Mouse (Mus musculus) right cerebral cortex, adult 18-20 months (tissue): ENCODE measurements around the gene Dbndd2.

Source experiments
- DNase-seq: peaks from one replicate; pipeline ENCODE4 v3.0.0; 2022; ENCODE audit warnings: mixed read lengths

The Dbndd2 gene

DNA sequence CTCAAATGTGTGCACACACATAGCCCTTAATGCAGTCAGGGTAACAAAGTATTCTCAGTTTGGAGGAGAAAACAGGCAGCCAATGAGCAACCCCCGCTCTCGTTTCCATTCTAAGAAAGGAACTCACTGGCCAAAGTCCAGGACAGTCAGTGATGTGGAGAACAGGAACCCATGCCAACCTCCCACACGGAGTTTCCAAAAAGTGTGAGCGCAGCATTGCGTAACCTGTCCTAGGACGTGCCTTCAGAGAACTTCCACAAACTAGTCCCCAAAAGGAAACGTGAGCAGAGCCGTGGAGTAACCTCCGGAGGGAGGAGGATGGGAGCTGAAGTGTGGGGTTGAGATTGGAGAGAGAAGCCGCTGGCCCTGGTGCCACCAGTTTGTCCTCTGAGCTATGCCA, 31.1 kb upstream of the Dbndd2 start:
- peak; percentile 91 for DNase-seq

DNA sequence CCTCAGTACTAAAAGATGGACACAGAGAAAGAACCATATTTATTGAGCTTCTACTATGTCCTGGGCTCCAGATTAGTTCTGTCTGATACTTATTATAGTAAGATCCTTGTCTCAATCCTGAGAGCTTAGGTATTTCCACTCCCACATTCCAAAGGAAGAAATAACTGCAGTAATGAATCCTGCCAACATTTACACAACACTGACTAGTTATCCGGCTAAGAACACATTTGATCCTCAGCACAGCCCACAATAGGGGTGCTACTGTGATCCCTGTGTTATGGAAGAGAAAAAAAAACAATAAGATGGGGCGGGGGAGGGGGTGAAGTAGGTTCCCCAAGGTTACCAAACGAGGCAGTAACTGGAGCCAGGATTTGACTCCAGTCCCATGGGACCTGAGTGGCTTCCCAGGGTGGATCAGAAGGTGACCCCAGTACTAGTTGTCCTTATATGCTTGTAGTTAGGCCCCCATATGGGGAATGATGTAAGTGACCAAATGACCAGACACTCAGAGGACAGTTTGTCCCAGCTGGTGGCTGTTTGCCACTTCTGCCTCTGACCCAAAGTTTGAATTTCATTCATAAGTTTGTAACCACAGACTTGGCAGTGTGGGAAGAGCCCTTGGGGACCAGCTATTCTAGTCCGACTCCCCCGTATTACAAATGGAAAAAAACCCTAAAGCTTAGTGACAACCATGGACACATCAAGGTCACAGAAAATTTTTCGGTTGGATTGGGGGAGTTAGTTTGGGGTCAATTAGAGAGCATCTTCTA, 30.3 kb upstream of the Dbndd2 start:
- DNase-seq = no peak

DNA sequence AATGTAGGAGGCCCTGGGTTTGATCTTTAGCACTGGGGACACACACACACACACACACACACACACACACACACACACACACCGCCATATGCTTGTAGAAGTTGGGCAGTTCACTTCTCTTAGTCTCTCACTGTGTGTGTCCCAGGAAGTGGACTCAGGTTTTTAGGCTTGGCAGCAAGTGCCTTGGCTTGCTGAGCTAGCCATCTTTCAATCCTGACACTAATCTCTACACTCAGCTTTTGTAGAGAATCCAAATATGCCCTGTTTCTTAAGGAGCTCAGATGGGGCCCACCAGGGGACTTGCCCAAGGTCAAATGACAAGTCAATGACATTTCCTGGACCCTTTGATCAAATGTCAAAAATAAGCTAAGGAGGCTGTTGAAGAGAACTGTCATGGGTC, 29.5 kb upstream of the Dbndd2 start:
- DNase-seq = no peak

DNA sequence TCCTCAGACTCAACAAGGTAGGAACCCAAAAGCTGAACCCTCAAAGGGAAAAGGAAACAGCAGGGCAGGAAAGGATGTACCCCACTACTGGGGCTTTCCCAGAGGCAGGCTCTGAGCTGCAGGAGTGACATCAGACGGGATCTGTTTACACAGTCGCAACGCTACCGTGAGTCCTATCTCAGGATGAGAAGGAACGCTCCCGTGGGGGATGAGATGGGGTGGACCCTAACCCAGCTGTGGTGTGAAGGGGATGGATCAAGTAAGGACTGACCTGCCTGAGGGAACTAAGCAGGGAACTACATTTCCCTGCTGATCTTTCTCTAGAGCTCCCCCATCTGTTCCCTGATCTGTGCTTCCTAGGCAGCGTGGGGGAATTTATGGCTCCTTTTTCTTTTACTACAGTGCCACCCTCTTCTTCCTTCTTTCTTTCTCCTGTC, 29.0 kb upstream of the Dbndd2 start, which contains the start of gene Sys1:
Gene Sys1 (plus strand): TSS at position 101 of the 437 bp plus-strand sequence.
- DNase-seq = peak; percentile 50

DNA sequence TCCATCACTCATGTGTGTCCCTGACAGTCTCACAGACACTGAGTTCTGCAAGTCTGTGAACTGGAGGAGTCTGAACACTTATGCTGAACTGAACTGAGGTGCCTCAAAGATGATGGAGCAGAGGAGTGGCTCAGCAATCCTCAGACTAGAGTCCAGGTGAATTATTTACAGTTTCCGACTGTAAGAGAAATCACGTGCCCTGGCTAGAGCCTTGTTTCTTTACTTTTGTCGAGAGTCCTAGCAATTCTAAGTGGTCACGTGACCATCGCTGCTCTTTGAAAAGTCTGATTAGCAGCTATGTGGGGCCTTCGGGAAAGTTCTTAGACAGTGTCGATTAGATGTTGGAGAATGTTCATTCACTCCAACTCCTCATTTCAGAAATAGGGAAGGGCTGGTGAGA, 28.0 kb upstream of the Dbndd2 start:
- no peak for DNase-seq

DNA sequence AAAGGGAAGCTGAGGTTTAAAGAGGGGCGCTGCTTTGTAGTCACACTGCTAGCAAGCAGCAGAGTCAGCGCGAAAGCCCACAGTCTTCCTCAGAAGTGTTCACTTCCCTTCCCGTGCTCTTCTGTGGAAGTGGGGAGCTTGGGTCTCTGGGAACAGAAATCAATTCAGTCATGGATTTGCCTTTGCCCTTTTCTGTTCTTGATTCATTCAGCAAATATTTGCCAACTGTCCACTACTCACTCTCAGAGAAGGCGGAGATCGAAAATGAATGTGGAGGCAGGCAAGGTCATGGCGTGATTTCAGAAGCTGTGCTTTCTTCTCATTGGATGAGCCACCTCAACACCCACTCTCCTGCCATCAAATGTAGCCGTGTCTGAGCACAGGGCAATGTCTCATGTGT, 27.4 kb upstream of the Dbndd2 start:
- DNase-seq = no peak

DNA sequence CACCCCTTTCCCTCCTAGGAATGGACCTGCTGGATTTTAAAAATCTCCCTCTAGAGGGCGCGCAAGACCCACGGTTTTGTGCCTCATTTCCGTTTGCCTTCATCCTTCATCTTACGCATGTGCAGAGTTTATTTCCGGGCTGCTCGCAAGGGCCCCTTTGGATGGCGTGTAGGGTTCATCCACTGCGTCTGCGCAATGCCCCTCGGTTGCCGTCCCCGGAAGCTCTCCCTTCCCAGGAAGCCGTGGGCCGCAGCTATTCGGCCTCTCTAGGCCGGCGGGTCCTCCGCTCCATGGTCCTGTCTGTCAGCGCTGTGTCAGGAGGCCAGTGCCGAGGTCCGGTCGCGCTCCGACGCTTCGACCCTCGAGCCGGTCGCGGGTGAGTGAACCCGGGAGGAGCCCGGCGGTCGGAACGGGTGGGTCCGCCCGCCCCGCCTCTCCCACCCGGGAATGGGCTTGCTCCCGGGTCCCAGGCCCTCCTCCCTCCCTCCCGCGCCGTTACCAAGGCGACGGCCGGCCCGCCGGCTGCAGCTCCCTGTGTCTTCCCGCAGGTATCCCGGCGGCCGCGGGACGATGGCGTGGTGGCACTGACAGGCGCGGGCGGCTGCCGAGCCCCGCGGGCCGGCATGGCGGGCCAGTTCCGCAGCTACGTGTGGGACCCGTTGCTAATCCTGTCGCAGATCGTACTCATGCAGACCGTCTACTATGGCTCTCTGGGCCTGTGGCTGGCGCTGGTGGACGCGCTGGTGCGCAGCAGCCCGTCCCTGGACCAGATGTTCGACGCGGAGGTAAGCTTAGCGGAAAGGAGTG, 25.0 kb upstream of the Dbndd2 start, which contains the start of gene Gm20458:
Gene Gm20458 (plus strand): TSS at position 223 of the 807 bp plus-strand sequence.
- peak; percentile 99 for DNase-seq

DNA sequence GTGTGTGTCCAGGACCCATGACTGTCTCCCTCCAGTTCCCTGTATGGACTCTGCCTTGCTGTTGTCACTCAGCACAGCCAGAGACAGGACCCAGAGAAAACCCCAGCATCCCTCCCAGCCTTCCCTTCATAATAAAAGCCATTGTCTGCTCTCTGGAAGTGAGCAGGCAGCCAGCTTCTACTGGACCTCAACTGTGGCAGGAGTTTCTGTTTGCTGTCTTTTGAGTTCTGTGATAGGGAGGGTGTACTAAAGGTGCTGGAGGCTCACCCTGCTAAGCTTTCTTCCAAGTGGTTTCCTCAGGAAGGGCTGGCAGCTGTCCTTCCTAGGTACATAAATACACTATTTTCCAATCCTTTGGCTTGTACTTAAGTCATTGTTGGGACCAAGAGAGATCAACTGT, 20.7 kb upstream of the Dbndd2 start:
- DNase-seq = no peak

DNA sequence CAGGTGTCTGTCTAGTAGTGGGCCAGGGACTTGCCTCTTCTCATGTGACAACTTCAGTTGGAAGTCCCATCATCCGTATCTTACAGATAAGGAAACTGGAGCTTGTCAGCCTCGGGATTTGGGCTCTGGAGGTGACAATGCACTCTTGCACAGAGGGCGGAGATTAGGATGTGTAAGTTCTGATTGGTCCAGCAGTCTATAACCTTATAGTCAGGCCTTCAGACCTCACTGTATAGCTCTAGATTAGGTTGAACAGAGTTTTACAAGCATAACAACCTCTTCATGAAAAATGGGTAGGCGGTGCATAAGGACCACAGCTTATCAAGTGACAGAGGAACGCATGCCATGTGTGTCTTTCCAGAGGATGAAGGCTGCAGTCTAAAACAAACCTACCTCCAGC, 19.1 kb upstream of the Dbndd2 start:
- DNase-seq = no peak

DNA sequence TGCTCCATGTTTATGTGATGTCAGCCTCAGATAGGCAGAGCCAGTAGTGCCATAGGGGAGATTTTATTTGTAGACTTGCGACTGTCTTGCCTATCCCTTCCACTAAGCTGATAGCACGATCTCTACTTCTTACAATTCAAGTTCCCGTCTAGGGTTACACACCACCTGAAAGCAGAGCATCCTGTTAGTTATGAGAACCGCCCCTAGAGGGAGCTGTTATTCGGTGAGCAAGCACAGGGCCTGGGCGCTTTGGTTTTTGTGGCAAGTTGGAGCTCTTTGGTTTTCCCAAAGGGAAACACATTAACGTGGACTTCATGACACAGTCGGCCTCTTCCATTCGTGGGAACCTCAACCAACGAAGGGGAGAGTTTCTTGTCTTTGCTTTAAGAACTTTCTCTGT, 15.7 kb upstream of the Dbndd2 start:
- peak; percentile 49 for DNase-seq

DNA sequence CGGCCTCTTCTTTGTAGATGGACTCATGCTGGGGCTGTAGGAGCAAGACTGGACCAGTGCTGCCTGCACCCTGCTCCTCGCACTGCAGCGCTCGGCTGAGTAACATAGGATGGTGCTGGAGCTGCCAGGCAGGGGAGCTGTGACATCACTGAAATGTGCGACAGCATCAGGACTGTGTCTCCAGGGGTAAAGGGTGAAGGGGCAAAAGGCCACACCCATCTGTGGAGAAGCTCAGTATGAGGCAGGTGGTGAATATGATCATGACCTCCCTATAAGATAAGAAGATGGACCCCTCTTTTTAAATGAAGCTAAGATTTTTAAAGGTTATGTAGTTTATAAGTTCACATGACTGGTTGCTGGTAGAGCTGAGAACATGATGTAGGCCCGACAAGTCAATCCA, 12.3 kb upstream of the Dbndd2 start, which contains the start of gene Trp53tg5:
Gene Trp53tg5 (minus strand): TSS at position 101 of the 400 bp plus-strand sequence.
- no peak for DNase-seq

DNA sequence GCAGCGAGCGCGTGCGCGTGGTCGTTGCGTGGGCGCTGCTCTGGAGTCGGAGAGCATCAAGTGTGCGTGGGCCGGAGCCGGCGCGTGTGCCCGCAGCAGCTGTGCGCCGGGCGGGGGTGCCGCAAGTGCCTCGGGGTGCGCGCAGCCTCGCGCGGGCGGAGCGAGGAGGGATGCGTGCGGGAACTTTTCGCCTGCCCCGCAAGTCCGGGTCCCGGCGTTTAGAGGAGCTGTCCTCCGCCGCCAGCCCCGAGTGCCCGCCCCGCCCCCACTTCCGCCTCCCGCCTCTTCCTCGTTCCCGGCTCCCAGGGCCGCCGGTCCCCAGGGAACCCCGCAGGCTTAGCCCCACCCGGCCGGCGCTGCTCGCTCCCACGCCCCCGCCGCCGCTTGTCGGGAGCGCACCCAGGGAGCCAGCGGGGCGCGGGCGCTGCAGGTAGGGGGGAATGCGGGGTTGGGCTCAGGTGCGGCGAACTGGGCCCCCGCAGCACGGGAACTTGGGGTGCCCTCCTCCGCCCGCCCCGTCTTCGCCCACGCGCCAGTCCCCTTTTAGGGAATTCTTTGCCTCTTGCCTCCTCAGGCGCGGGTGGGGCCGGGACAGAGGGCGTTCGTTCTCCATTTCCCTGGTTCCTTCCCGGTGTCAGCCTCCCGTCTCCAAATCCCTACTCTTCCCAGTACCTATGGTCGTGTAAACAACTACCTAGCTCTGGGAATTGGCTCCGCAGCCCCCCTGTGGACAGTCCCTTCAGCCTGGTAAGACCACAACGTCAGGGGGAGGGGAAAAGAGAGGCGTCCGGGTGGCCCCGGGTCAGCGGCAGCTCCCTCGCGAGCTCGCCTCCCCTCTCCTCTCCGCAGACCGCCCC, 580 bp downstream of the Dbndd2 start:
- peak; percentile 88 for DNase-seq

DNA sequence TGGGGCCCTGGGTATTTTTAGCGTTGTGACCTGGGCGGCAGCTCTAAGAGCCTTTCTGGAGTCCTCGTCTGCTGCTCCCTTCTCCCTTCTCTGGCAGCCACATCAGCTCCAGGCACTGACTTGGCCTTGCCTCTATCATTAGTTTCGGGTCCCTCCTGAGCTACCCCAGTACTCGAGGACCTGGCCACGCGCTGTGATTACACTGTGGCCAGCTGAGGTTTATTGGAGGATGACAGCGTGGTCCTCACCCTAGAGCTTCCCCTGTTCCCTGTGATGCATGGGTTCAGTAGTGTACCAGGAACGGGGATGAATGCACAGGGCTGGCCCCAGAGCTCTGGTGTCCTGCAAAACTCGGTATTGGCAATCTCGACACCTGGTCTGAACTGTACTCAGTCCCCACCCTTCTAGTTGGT, 1.2 kb downstream of the Dbndd2 start:
- no peak for DNase-seq

DNA sequence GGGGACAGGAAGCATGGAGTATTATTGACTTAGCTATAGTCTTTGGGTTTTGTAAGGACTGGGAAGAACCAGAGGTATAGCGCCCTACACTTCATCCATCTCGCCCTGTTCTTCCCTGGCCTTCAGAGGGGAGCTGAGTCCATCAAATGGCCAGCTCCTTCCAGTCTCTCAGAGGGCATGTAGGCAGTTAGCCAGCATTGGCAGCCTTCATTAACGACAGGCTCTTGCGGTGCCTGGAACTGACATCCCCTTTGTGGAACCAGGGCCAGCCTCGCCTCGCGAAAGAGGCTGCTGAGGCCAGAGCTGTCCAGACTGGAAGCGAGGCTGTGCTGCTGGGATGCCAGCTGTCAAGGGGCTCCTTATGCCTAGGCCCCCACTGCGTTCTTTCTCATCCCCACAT, 1.9 kb downstream of the Dbndd2 start:
- peak; percentile 73 for DNase-seq

DNA sequence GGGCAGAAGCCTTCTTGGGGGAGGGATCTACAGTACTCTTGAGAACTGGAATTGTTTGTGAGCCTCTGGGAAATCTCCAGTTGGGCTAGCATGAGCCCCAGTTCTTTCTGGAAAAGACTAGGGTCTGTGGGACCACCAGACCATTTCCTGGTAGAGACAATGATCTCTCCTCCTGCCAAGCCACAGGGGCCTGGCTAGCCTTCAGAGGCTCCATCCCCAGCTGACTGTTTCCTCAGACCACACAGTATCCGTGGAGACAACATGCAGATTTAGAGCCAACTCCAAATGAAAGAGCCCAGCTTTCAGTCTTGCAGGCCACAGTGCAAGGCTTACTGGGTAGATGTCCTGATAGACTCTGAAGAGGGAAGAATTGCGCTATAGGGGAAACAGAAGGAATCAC, 8.2 kb downstream of the Dbndd2 start:
- DNase-seq = peak; percentile 27

DNA sequence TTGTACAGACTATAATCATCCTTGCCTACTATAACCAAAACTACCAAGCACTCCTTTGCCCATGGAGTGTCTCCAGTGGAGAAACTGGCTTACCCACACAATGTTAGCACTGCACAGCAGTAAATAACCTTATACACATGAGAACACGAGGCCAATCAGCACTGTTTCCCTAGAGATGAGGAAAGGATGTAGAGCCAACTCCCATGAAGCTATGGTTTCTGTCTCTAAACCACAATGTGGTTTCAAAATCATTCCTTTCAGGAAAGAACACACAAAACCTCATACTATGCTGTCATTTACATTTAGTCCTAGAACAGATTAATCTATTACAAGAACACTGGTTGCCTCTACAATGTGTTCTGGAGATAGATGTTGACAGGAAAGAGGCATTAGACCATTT, 10.4 kb downstream of the Dbndd2 start:
- no peak for DNase-seq

DNA sequence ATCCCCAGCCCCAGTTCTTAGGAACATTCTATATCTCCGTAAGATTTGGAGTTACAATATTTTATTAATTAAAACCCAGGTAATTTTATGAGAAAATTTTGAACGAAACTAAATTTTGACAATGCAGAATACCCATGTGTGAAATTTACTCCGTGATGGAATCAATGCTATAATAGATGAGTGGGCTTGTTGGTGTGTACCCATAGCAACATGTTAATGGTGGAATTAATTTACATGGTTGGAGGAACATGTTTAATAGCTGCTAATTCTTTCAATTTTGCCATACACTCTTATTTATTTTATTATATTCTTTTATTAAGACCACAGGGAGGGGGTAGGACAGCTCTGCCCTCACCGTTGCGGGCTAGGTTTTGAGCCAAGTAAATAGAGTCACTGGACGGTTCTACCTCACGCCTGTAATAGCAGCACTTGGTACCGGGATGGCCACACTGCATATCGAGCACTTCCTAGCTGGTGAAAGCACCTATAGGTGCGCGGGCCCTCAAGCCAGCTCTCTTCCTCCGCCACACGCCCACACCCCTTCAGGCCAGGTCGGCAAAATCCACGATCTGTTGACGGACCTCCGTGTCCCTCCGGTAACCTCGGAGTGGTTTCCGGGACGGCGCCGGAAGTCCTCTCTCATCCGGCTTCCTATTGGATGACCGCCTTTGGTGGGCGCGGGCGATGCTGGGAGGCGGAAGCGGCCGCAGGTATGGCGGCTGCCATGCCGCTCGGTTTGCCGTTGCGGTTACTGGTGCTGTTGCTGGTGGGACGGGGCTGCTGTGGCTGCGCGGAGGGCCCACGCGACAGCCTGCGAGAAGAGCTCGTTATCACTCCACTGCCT, 11.2 kb downstream of the Dbndd2 start, which contains the start of gene Pigt:
Gene Pigt (plus strand): TSS at position 674 of the 844 bp plus-strand sequence.
- peak; percentile 93 for DNase-seq

DNA sequence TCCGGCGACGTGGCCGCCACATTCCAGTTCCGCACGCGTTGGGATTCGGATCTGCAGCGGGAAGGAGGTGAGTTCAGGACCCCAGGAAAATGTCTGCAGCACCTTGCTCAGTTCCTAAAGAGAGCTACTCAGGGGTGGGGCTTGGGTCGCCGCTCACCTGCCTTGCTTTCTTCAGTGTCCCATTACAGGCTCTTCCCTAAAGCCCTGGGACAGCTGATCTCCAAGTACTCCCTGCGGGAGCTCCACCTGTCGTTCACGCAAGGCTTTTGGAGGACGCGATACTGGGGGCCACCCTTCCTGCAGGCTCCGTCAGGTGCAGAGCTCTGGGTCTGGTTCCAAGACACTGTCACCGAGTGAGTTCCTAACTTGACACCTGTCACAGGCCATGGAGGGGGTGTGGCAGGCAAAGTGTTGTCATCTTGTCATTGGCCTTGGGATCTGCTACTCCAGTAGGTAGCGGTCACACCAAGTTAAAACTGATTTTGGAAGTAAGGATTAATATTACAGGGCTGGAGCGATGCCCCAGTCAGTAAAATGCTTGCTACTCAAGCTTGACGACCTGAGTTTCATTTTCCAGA, 11.9 kb downstream of the Dbndd2 start:
- no peak for DNase-seq

DNA sequence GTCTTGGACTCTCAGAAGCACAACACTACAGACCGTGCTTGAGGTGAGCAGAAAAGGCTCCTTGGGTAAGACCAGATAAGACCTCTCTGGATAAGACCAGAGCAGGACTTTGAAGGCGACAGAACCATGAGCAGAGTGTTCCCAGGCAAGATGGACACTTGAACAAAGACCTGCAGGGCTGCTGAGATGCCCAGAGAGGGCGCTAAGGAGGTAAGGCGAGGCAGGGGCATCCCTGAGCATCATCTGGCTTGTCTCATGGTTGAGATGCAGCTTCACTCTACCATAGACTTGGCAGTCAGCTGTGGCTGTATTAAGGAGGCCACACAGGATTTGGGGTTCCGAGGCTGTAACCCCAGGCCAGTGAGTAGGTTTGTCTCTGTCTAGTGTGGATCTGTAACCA, 13.4 kb downstream of the Dbndd2 start:
- no peak for DNase-seq

DNA sequence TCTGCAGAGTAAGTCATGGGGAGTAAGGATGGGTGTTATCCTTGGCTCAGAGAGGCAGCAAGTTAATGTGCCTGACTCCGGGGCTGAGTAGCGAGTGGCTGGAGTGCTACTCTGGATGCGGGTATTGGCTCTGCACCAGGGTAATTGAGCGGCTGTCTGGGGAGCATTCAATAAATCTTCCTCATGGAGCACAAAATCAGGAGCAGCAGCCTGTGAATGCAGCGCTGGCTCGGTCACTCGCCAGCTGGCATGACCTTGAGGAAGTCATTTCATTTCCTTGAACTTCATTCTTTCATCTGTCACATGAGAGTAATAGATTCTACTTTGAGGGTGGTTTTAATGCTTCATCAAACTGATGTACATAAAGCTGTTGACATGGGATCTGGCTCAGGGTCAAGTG, 14.6 kb downstream of the Dbndd2 start:
- no peak for DNase-seq

DNA sequence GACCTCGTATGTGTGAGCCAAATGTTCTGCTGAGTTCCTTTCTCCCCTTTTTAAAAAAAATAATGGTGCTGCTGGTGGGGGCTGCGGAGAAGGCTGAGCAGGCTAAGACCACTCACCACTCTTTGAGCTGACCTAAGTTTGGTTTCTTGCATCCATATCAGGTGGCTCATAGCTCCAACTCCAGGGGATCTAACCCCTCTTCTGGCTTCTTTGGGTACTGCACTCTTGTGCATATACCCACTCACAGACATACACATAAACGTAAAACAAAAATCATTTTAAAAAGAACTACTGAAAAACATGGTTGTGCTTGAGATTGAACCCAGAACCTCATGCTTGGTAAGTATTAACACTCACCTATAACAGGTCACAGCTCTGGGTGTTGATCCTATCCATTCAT, 19.0 kb downstream of the Dbndd2 start:
- DNase-seq = no peak
